Mouse (Mus musculus) kidney, adult 2 months (tissue): ENCODE results near the gene Fgf11.

Experiments used
- CTCF ChIP-seq: fragments of 200-500 bp; conservative IDR thresholded peaks from 2 replicates; pipeline ENCODE4 v1.5.1; 2011; ENCODE audit warnings: low read depth, mild to moderate bottlenecking, control low read depth, low read length, moderate library complexity, mixed read lengths; ENCODE audit not compliant: insufficient read depth, insufficient read length
- POLR2A ChIP-seq: fragments of 200-500 bp; IDR thresholded peaks from one replicate; pipeline ENCODE4 v1.6.1; 2011; ENCODE audit warnings: low read depth, low read length, control low read depth

DNA sequence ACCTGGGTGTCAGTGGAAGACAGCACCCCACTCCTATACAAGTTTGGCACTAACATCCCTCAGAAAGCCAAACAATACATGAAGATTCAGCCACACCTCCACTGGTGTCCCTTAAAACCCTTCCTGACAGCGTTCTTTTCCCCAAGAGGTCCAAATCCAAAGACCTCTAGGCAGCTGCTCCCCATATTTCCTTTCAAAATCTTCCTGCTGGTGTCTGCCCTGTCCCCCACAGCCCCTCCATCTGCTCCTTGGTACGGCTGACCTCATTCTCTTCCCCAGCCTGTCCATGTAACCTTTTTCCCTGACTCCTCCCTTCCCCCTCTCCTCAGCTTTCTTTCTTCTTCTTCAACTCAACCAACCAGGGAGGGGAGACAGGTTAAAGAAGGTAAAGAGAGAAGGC is 21.8 kb upstream of the Fgf11 start:
- TF ChIP-seq CTCF: no peak
- no peak for TF ChIP-seq POLR2A
